Mouse (Mus musculus) CH12.LX (cell line): ENCODE measurements around the gene Mfsd14a. TPM values are rescaled to one million over a fixed set of nuclear protein-coding genes. Genes with fewer than 3 reads are reported as not detected.

Experiments
- DNase-seq: peaks from one replicate; pipeline ENCODE4 v3.0.0-alpha.2; 2013; ENCODE audit errors: extremely low read depth
- H3K27ac ChIP-seq: 2 replicates; pipeline ENCODE4 v1.5.1; 2012; ENCODE audit warnings: low read depth, mild to moderate bottlenecking, control low read depth, moderate library complexity; ENCODE audit not compliant: insufficient read depth
- H3K27me3 ChIP-seq: replicated peaks from 2 replicates; pipeline ENCODE3; 2012; ENCODE audit warnings: inconsistent platforms
- H3K36me3 ChIP-seq, 2 experiments: replicated peaks in 1 of 2; 2 replicates each; pipeline versions ENCODE3 to v1.6.1; 2012; ENCODE audit warnings: inconsistent platforms in 1 of 2, low read length in 1 of 2, mild to moderate bottlenecking in 1 of 2, mixed read lengths in 1 of 2, moderate library complexity in 1 of 2; ENCODE audit not compliant: control insufficient read depth in 1 of 2, insufficient read depth in 1 of 2
- H3K4me1 ChIP-seq, 2 experiments: 2 replicates each; pipeline ENCODE4 v1.6.1; 2012; ENCODE audit warnings: inconsistent platforms in 1 of 2, moderate library complexity in 1 of 2; ENCODE audit not compliant: insufficient read depth in 2 of 2, control insufficient read depth in 1 of 2
- H3K4me2 ChIP-seq: 2 replicates; pipeline ENCODE4 v1.6.1; 2012; ENCODE audit warnings: low read depth, mild to moderate bottlenecking, control low read depth; ENCODE audit not compliant: poor library complexity, insufficient read depth, severe bottlenecking
- H3K4me3 ChIP-seq, 3 experiments: fragments of 150-350 bp in 1 of 3; sonication (generic) in 1 of 3; replicated peaks in 1 of 3; 2 replicates each; pipeline versions ENCODE3 to v1.5.1; 2011 to 2012; ENCODE audit warnings: low read depth in 2 of 3, low read length in 2 of 3, mild to moderate bottlenecking in 2 of 3, moderate library complexity in 2 of 3, control low read depth in 1 of 3, improper control_type of control experiment in 1 of 3, inconsistent platforms in 1 of 3, mixed read lengths in 1 of 3; ENCODE audit not compliant: poor library complexity in 1 of 3
- H3K79me2 ChIP-seq: replicated peaks from 2 replicates; pipeline ENCODE4 v1.6.1; 2012; ENCODE audit warnings: mild to moderate bottlenecking, moderate library complexity; ENCODE audit not compliant: control insufficient read depth, poor library complexity, insufficient read depth, severe bottlenecking; ENCODE audit errors: extremely low read depth
- H3K9ac ChIP-seq: 2 replicates; pipeline ENCODE4 v1.6.1; 2012; ENCODE audit warnings: low read depth, mild to moderate bottlenecking, control low read depth, moderate library complexity; ENCODE audit not compliant: insufficient read depth
- H3K9me3 ChIP-seq: replicated peaks from 2 replicates; pipeline ENCODE3; 2012; ENCODE audit warnings: low read length, inconsistent platforms, mixed read lengths
- BHLHE40 ChIP-seq: IDR thresholded peaks from 2 replicates; pipeline ENCODE4 v1.6.1; 2011; ENCODE audit warnings: mild to moderate bottlenecking, low read depth, low read length, improper control_type of control experiment
- CHD1 ChIP-seq: IDR thresholded peaks from 2 replicates; pipeline ENCODE4 v1.6.1; 2012; ENCODE audit warnings: low read depth, low read length, improper control_type of control experiment, inconsistent platforms
- CTCF ChIP-seq, 2 experiments: IDR thresholded peaks in 1 of 2; conservative IDR thresholded peaks in 1 of 2; 2 replicates each; pipeline ENCODE4 v1.5.1; 2011 to 2012; ENCODE audit warnings: low read depth in 2 of 2, low read length in 2 of 2, improper control_type of control experiment in 1 of 2, inconsistent platforms in 1 of 2, mild to moderate bottlenecking in 1 of 2, moderate library complexity in 1 of 2
- E2F4 ChIP-seq: IDR thresholded peaks from 2 replicates; pipeline ENCODE4 v1.6.1; 2011; ENCODE audit warnings: low read depth, low read length, improper control_type of control experiment; ENCODE audit not compliant: insufficient replicate concordance
- EP300 ChIP-seq: IDR thresholded peaks from 2 replicates; pipeline ENCODE4 v1.6.1; 2011; ENCODE audit warnings: low read length, improper control_type of control experiment
- HCFC1 ChIP-seq: IDR thresholded peaks from 2 replicates; pipeline ENCODE4 v1.6.1; 2012; ENCODE audit warnings: low read depth, mild to moderate bottlenecking, inconsistent platforms, low read length, improper control_type of control experiment
- IRF4 ChIP-seq: IDR thresholded peaks from 2 replicates; pipeline ENCODE4 v1.6.1; 2014; ENCODE audit warnings: low read depth, mild to moderate bottlenecking, inconsistent platforms, low read length, improper control_type of control experiment
- MAZ ChIP-seq: IDR thresholded peaks from 2 replicates; pipeline ENCODE4 v1.6.1; 2012; ENCODE audit warnings: low read depth, mild to moderate bottlenecking, inconsistent platforms, low read length, improper control_type of control experiment, moderate library complexity
- MYC ChIP-seq: IDR thresholded peaks from 2 replicates; pipeline ENCODE4 v1.6.1; 2011; ENCODE audit warnings: low read depth, mild to moderate bottlenecking, improper control_type of control experiment, low read length
- NRF1 ChIP-seq: IDR thresholded peaks from 2 replicates; pipeline ENCODE4 v1.6.1; 2014; ENCODE audit warnings: low read depth, mild to moderate bottlenecking, inconsistent platforms, low read length, improper control_type of control experiment, moderate library complexity
- POLR2AphosphoS2 ChIP-seq: IDR thresholded peaks from 2 replicates; pipeline ENCODE4 v1.6.1; 2011; ENCODE audit warnings: low read depth, low read length, improper control_type of control experiment
- RAD21 ChIP-seq: IDR thresholded peaks from 2 replicates; pipeline ENCODE4 v1.6.1; 2011; ENCODE audit warnings: low read depth, mild to moderate bottlenecking, low read length, improper control_type of control experiment, moderate library complexity
- TBP ChIP-seq: conservative IDR thresholded peaks from 2 replicates; pipeline ENCODE4 v1.6.1; 2011; ENCODE audit warnings: low read depth, low read length, improper control_type of control experiment
- TCF12 ChIP-seq: IDR thresholded peaks from 2 replicates; pipeline ENCODE4 v1.6.1; 2014; ENCODE audit warnings: low read depth, mild to moderate bottlenecking, inconsistent platforms, low read length, improper control_type of control experiment
- USF2 ChIP-seq: conservative IDR thresholded peaks from 2 replicates; pipeline ENCODE4 v1.6.1; 2011; ENCODE audit warnings: low read depth, low read length, improper control_type of control experiment
- ZC3H11A ChIP-seq: IDR thresholded peaks from 2 replicates; pipeline ENCODE4 v1.6.1; 2012; ENCODE audit warnings: low read depth, mild to moderate bottlenecking, inconsistent platforms, low read length, improper control_type of control experiment
- ZMIZ1 ChIP-seq: IDR thresholded peaks from 2 replicates; pipeline ENCODE4 v1.6.1; 2012; ENCODE audit warnings: low read depth, mild to moderate bottlenecking, inconsistent platforms, low read length, improper control_type of control experiment
- dilution Hi-C: fragments of 300-500 bp; cut with MboI; formaldehyde crosslinking; loops from 2 replicates; pipeline ENCODE4 v1.14.3; 2020; ENCODE audit warnings: low sequenced_read_pairs; ENCODE audit not compliant: extremely low pct_unique_long_range_greater_than_20kb, extremely low pct_ligation_motif_present
- in situ Hi-C: fragments of 300-500 bp; cut with MboI; formaldehyde crosslinking; loops from 3 replicates; pipeline ENCODE4 v1.14.3; 2019; ENCODE audit warnings: low sequenced_read_pairs, low pct_ligation_motif_present, low pct_unique_long_range_greater_than_20kb, mixed read lengths
- polyA plus RNA-seq: library from polyadenylated mRNA; unstranded; fragments of >175 nt; gene quantifications from 2 replicates; pipeline ENCODE4 v1.2.1, GENCODE M21; 2012; ENCODE audit warnings: low read depth; ENCODE audit not compliant: insufficient read length
- total RNA-seq, 2 experiments: library from RNA; depleted of rRNA; stranded (reverse); fragments of 300-350 nt in 1 of 2; fragments of >200 nt in 1 of 2; gene quantifications; 2 replicates each; pipeline ENCODE4 v1.2.3; 2012 to 2014

Mfsd14a gene
- total and polyA plus RNA-seq, 3 experiments, result 27.0 to 70.4 (median 45.9) TPM

- no peaks in the 10 kb centered on the region for H3K4me1 ChIP-seq
- no peak within 1 kb of the TSS for H3K9ac ChIP-seq
- H3K36me3 ChIP-seq, result peaks cover 35 to 71% of the 10 kb centered on the region in 2 experiments
- no peak within 1 kb of the TSS for H3K4me2 ChIP-seq
- no peaks in the 10 kb centered on the region for H3K9me3 ChIP-seq
- dilution Hi-C loops (no loop called here), in situ Hi-C loops (no loop called here)
- H3K4me3 ChIP-seq, result no peak within 1 kb of the TSS
- H3K79me2 ChIP-seq, result no peaks in the 10 kb centered on the region
- no peaks in the 10 kb centered on the region for H3K27me3 ChIP-seq
- TF ChIP-seq BHLHE40 (no peak), HCFC1 (no peak), MAZ (no peak), IRF4 (no peak), TCF12 (no peak), MYC (no peak)
- DNase-seq, result no peak
- no peak within 1 kb of the TSS for H3K27ac ChIP-seq
Observed at GRCm38 (mm10) chr3:116614295-116614892, 48.1 kb downstream of the Mfsd14a start, which contains the start of gene Trmt13. Trmt13 (minus strand) TSS chr3:116614587.

GRCm38 (mm10) chr3:116604570-116604969 lies 57.9 kb downstream of the Mfsd14a start:
- H3K9ac ChIP-seq, result no peak overlapping the region
- dilution Hi-C loops (no loop called here), in situ Hi-C loops (no loop called here)
- no peak overlapping the region for H3K27ac ChIP-seq
- H3K9me3 ChIP-seq, result no peaks in the 10 kb centered on the region
- H3K27me3 ChIP-seq, result no peaks in the 10 kb centered on the region
- peaks cover 15 to 53% of the 10 kb centered on the region in 2 experiments for H3K36me3 ChIP-seq
- peaks cover 0 to 5% of the 10 kb centered on the region in 2 experiments; a peak in 1 of 4 replicates for H3K4me1 ChIP-seq
- H3K4me2 ChIP-seq, result no peak overlapping the region
- DNase-seq, result no peak
- H3K79me2 ChIP-seq, result peaks cover 4% of the 10 kb centered on the region; the same call in 1 of the 2 replicates
- H3K4me3 ChIP-seq, result no peak overlapping the region
- TF ChIP-seq USF2, result no peak
- TF ChIP-seq CHD1, result no peak
- TF ChIP-seq NRF1, result no peak
- TF ChIP-seq EP300, result no peak
- TF ChIP-seq ZC3H11A, result no peak
- no peak for TF ChIP-seq TBP
- TF ChIP-seq CTCF (conservative IDR thresholded peaks at IDR 0.05 in 1 of 2, IDR thresholded peaks at IDR 0.05 in 1 of 2; ENCODE audit: low read depth in 2 of 2, low read length in 2 of 2), result no peak
- TF ChIP-seq E2F4, result no peak
- no peak for TF ChIP-seq POLR2AphosphoS2
- TF ChIP-seq ZMIZ1, result no peak
- no peak for TF ChIP-seq RAD21
